Mouse (Mus musculus) c-Kit-negative CD71-positive TER-119-positive erythroid progenitor cells, embryonic 14.5 days (primary cell): ENCODE data around the gene Card19.

Experiments
- DNase-seq: peaks from one replicate; pipeline ENCODE4 v3.0.0-alpha.2; 2013; ENCODE audit warnings: low read depth, low spot score

Gene Card19

GRCm38 (mm10) chr13:49215504-49216219, at the start of gene Card19:
Card19 (minus strand) TSS chr13:49216037.
- peak; percentile 74 for DNase-seq

- no peak for DNase-seq
These were observed 44.3 kb upstream of the Card19 start for GRCm38 (mm10) chr13:49260036-49260722.

- no peak for DNase-seq
These were observed 42.0 kb upstream of the Card19 start for GRCm38 (mm10) chr13:49257819-49258313.

GRCm38 (mm10) chr13:49252746-49253145, 36.9 kb upstream of the Card19 start:
- no peak for DNase-seq

GRCm38 (mm10) chr13:49252113-49252512, 36.3 kb upstream of the Card19 start:
- no peak for DNase-seq

- no peak for DNase-seq
These were observed 35.1 kb upstream of the Card19 start for GRCm38 (mm10) chr13:49250716-49251517.

GRCm38 (mm10) chr13:49249634-49250033, 33.8 kb upstream of the Card19 start:
- DNase-seq = no peak

GRCm38 (mm10) chr13:49248923-49249322, 33.1 kb upstream of the Card19 start:
- DNase-seq = no peak

- DNase-seq = no peak
These were observed 32.6 kb upstream of the Card19 start, which contains the start of gene Susd3 for GRCm38 (mm10) chr13:49248467-49248862. Susd3 (minus strand) TSS chr13:49248706.

GRCm38 (mm10) chr13:49247740-49248466, 32.1 kb upstream of the Card19 start:
- DNase-seq = no peak

- no peak for DNase-seq
These were observed 31.4 kb upstream of the Card19 start for GRCm38 (mm10) chr13:49247232-49247739.

GRCm38 (mm10) chr13:49246626-49247025, 30.8 kb upstream of the Card19 start:
- DNase-seq = no peak

- DNase-seq = no peak
These were observed 30.2 kb upstream of the Card19 start for GRCm38 (mm10) chr13:49246011-49246410.

GRCm38 (mm10) chr13:49245251-49245650, 29.4 kb upstream of the Card19 start:
- DNase-seq = no peak

GRCm38 (mm10) chr13:49243492-49243891, 27.7 kb upstream of the Card19 start:
- no peak for DNase-seq

- DNase-seq = no peak
These were observed 26.7 kb upstream of the Card19 start for GRCm38 (mm10) chr13:49242321-49243065.

- DNase-seq = no peak
These were observed 22.9 kb upstream of the Card19 start for GRCm38 (mm10) chr13:49238737-49239136.

- DNase-seq = no peak
These were observed 21.8 kb upstream of the Card19 start for GRCm38 (mm10) chr13:49237617-49238016.

GRCm38 (mm10) chr13:49234711-49235110, 18.9 kb upstream of the Card19 start:
- no peak for DNase-seq

GRCm38 (mm10) chr13:49233792-49234572, 18.1 kb upstream of the Card19 start:
- DNase-seq = no peak
